ENCODE assay signal across 10 mouse cellular contexts in the genomic region with DNA sequence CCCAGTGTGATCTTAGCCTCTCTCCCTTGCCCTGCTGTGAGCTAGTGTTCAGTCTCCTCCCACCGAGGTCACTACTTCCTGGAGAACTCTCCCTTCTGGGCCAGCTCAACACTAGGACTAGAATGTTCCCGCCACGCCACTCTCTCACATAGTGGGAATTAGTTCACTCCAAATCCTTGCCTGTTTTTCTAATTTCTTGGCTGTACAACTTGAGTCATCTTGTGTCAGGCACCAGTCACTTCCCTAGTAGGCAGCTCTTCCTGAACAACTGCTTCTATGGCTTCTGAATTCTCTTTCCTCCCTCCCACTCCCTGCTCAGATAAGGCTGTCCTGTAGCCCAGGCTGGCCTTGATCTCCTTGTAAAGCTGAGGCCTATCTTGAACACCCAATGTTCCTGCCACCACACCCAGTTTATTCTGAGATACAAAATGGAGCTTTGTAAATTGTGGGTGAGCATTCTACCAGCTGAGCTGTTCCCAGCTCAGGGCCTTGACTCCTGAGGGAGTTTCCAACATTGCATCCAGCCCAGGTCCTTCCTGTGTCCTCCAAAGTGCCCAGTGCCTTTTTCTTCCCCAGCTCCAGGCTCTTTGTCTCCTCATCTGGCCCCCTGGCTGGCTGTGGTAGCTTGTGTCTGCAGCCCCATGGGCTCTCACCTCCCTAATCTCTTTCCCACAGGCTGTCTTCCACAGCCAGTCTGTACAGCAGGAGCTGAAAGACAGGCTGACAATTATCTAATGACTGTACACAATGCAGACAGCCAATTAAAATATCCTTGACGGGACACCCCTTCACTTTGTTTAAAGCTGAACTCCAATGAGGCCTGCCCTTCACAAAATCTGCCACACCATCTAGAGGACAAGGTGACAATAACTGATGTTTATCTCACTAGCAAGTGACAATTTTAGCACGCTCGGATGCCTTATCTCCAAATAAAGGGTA.
A peak's percentile ranks its signal among the peaks of the same experiment; 100 is the strongest.
DNase-seq lines count a peak whose midpoint lies in the region; ATAC-seq and TF ChIP-seq lines count a peak whose summit lies in the region.
"Had no signal": no experiment of that assay in that cellular context is flagged by ENCODE, and none has a peak within 500 bp of the region (broad histone marks: within the 10 kb centered on the region; RNA-seq: fewer than 3 reads in every experiment).

No protein-coding gene starts in this region.

- DNase-seq in heart, adult 11 months, result peak; percentile 97
- no peak for DNase-seq in heart, postnatal 4 days
- no peak for DNase-seq in spleen, adult 2 months (ENCODE audit: low read depth in 1 of 2, low spot score in 2 of 2)
- no peak for DNase-seq in spleen, postnatal 14 days (ENCODE audit: low spot score in 2 of 2)
- peak; percentile 55 for DNase-seq in liver, embryonic 11.5 days (ENCODE audit: low spot score)
- DNase-seq in right cerebral cortex, adult 2 months (ENCODE audit: low spot score in 2 of 2), result no peak
- no peak for DNase-seq in gastrocnemius, postnatal 14 days
- no peak for DNase-seq in thymus, postnatal 14 days

- no peaks in the 10 kb centered on the region for H3K4me1 ChIP-seq in spleen, adult 2 months (ENCODE audit: control insufficient read depth, insufficient read depth, insufficient read length)
- peaks cover 33% of the 10 kb centered on the region for H3K4me1 ChIP-seq in liver, embryonic 11.5 days (replicated peaks; ENCODE audit: control insufficient read depth, insufficient read depth, low read length)
- H3K4me1 ChIP-seq: hindbrain, embryonic 15.5 days had no signal

- no peaks in the 10 kb centered on the region for H3K36me3 ChIP-seq in spleen, adult 2 months (ENCODE audit: control insufficient read depth, insufficient read depth, low read length)
- H3K36me3 ChIP-seq in liver, embryonic 11.5 days (ENCODE audit: control insufficient read depth, insufficient read depth, low read length), result no peaks in the 10 kb centered on the region
- H3K36me3 ChIP-seq: hindbrain, embryonic 15.5 days had no signal

- H3K27ac ChIP-seq in spleen, adult 2 months (ENCODE audit: insufficient read depth, low read length), result peak overlapping the region; percentile 66
- H3K27ac ChIP-seq in liver, embryonic 11.5 days (ENCODE audit: low read depth, low read length), result peak overlapping the region; percentile 94
- H3K27ac ChIP-seq: hindbrain, embryonic 15.5 days had no signal

- intact Hi-C loops in gastrocnemius, postnatal 14 days (cut with DNase I; ENCODE audit: low total_unique reads), result loop anchor here (10.0 kb wide), 1 partner anchor 51 kb away; no protein-coding TSS in a partner anchor

- TF ChIP-seq CTCF in spleen, adult 2 months (IDR thresholded peaks at IDR 0.05; ENCODE audit: extremely low read depth, insufficient read depth, insufficient read length, insufficient replicate concordance), result no peak

- H3K4me3 ChIP-seq in spleen, adult 2 months (ENCODE audit: extremely low read depth, insufficient read depth, insufficient read length), result no peak overlapping the region
- no peak overlapping the region for H3K4me3 ChIP-seq in liver, embryonic 11.5 days (ENCODE audit: low read depth, low read length)
- H3K4me3 ChIP-seq: hindbrain, embryonic 15.5 days; megakaryocyte, embryonic 14.5 days had no signal

- H3K9ac ChIP-seq in liver, embryonic 11.5 days (ENCODE audit: low read depth, low read length), result peak overlapping the region; percentile 58
- H3K9ac ChIP-seq: hindbrain, embryonic 15.5 days had no signal

- H3K9me3 ChIP-seq in liver, embryonic 11.5 days (ENCODE audit: control insufficient read depth, low read length), result no peaks in the 10 kb centered on the region
- H3K9me3 ChIP-seq: hindbrain, embryonic 15.5 days had no signal

- TF ChIP-seq POLR2A in spleen, adult 2 months (IDR thresholded peaks at IDR 0.05; ENCODE audit: low read depth, low read length), result no peak

- peak overlapping the region; percentile 36 for H3K4me2 ChIP-seq in liver, embryonic 11.5 days
- H3K4me2 ChIP-seq: hindbrain, embryonic 15.5 days had no signal

- peak; percentile 92 for ATAC-seq in liver, embryonic 11.5 days (replicated peaks; ENCODE audit: low FRiP score)

- 47% methylated on average over 6 of the region's 6 CpGs for WGBS in spleen, adult 2 months
- 22% methylated on average over 6 of the region's 6 CpGs for WGBS in liver, embryonic 11.5 days

- no peaks in the 10 kb centered on the region for H3K27me3 ChIP-seq in spleen, adult 2 months (ENCODE audit: control insufficient read depth, insufficient read depth, low read length)
- no peaks in the 10 kb centered on the region for H3K27me3 ChIP-seq in liver, embryonic 11.5 days (replicated peaks; ENCODE audit: control insufficient read depth, insufficient read depth, low read length)
- H3K27me3 ChIP-seq: hindbrain, embryonic 15.5 days had no signal

Comparison
In these comparisons a context has a peak if more than half of its experiments do, and no peak if none do; other contexts are left out.
1. DNase-seq: peak in heart, adult 11 months (single experiment) and liver, embryonic 11.5 days (single experiment); none in heart, postnatal 4 days (single experiment), spleen, adult 2 months (0 of 2), spleen, postnatal 14 days (0 of 2), right cerebral cortex, adult 2 months (0 of 2), gastrocnemius, postnatal 14 days (single experiment) and thymus, postnatal 14 days (single experiment).